Mouse (Mus musculus) myocyte (in vitro differentiated cells): ENCODE data around the gene Lsg1. TPM values are rescaled to one million over a fixed set of nuclear protein-coding genes. Genes with fewer than 3 reads are reported as not detected.

Source experiments
- H3K27me3 ChIP-seq: one replicate; pipeline ENCODE4 v1.6.1; 2011; ENCODE audit not compliant: control insufficient read depth, insufficient read depth, insufficient read length
- H3K36me3 ChIP-seq: one replicate; pipeline ENCODE4 v1.6.1; 2011; ENCODE audit not compliant: control insufficient read depth, insufficient read depth
- H3K4me2 ChIP-seq: one replicate; pipeline ENCODE4 v1.6.1; 2011; ENCODE audit warnings: low read depth, control low read depth
- H3K4me3 ChIP-seq: one replicate; pipeline ENCODE4 v1.5.1; 2011; ENCODE audit warnings: mild to moderate bottlenecking, control low read depth, moderate library complexity
- H3K79me2 ChIP-seq: one replicate; pipeline ENCODE4 v1.6.1; 2011; ENCODE audit not compliant: control insufficient read depth, insufficient read depth
- H3ac ChIP-seq: one replicate; pipeline ENCODE4 v1.6.1; 2011; ENCODE audit not compliant: control insufficient read depth, insufficient read length
- CEBPB ChIP-seq: IDR thresholded peaks from 2 replicates; pipeline ENCODE4 v1.6.1; 2011; ENCODE audit warnings: mild to moderate bottlenecking, moderate library complexity; ENCODE audit not compliant: poor library complexity, insufficient read depth, severe bottlenecking
- E2F4 ChIP-seq: IDR thresholded peaks from one replicate; pipeline ENCODE4 v1.6.1; 2011; ENCODE audit warnings: mild to moderate bottlenecking, control low read depth, moderate library complexity; ENCODE audit not compliant: insufficient read depth
- MAX ChIP-seq: IDR thresholded peaks from one replicate; pipeline ENCODE4 v1.6.1; 2011; ENCODE audit warnings: low read depth, mild to moderate bottlenecking, control low read depth
- MYOD1 ChIP-seq, 3 experiments: IDR thresholded peaks; one replicate each; pipeline ENCODE4 v1.6.1; 2011; ENCODE audit warnings: control low read depth in 2 of 3, low read depth in 2 of 3, mild to moderate bottlenecking in 2 of 3, moderate library complexity in 1 of 3; ENCODE audit not compliant: insufficient read length in 2 of 3, control insufficient read depth in 1 of 3
- MYOG ChIP-seq, 3 experiments: IDR thresholded peaks; one replicate each; pipeline ENCODE4 v1.6.1; 2011; ENCODE audit warnings: control low read depth in 2 of 3, low read depth in 2 of 3, mild to moderate bottlenecking in 2 of 3; ENCODE audit not compliant: insufficient read length in 2 of 3, control insufficient read depth in 1 of 3, insufficient read depth in 1 of 3
- POLR2A ChIP-seq: IDR thresholded peaks from one replicate; pipeline ENCODE4 v1.6.1; 2011; ENCODE audit warnings: low read depth, mild to moderate bottlenecking, control low read depth, moderate library complexity; ENCODE audit not compliant: insufficient read length
- POLR2AphosphoS2 ChIP-seq: IDR thresholded peaks from one replicate; pipeline ENCODE4 v1.6.1; 2011; ENCODE audit warnings: low read depth, control low read depth; ENCODE audit not compliant: insufficient read length
- REST ChIP-seq: IDR thresholded peaks from one replicate; pipeline ENCODE4 v1.6.1; 2011; ENCODE audit warnings: mild to moderate bottlenecking, control low read depth, moderate library complexity; ENCODE audit not compliant: insufficient read depth, insufficient read length
- SRF ChIP-seq: IDR thresholded peaks from one replicate; pipeline ENCODE4 v1.6.1; 2011; ENCODE audit warnings: low read depth; ENCODE audit not compliant: control insufficient read depth, insufficient read length
- TCF12 ChIP-seq: IDR thresholded peaks from one replicate; pipeline ENCODE4 v1.6.1; 2011; ENCODE audit warnings: mild to moderate bottlenecking, control low read depth; ENCODE audit not compliant: poor library complexity, insufficient read depth, severe bottlenecking
- TCF3 ChIP-seq: IDR thresholded peaks from one replicate; pipeline ENCODE4 v1.6.1; 2011; ENCODE audit warnings: low read depth, control low read depth; ENCODE audit not compliant: insufficient read length
- USF1 ChIP-seq: IDR thresholded peaks from one replicate; pipeline ENCODE4 v1.6.1; 2011; ENCODE audit warnings: low read depth, mild to moderate bottlenecking, control low read depth, moderate library complexity
- polyA plus RNA-seq: library from polyadenylated mRNA; unstranded; fragments of >200 nt; fragmentation: generic; extraction: Trizol; gene quantifications from one replicate; pipeline ENCODE4 v1.2.1, GENCODE M21; 2012; ENCODE audit warnings: missing spikeins

The Lsg1 gene
- polyA plus RNA-seq, 1 experiment, result 26.2 TPM

DNA sequence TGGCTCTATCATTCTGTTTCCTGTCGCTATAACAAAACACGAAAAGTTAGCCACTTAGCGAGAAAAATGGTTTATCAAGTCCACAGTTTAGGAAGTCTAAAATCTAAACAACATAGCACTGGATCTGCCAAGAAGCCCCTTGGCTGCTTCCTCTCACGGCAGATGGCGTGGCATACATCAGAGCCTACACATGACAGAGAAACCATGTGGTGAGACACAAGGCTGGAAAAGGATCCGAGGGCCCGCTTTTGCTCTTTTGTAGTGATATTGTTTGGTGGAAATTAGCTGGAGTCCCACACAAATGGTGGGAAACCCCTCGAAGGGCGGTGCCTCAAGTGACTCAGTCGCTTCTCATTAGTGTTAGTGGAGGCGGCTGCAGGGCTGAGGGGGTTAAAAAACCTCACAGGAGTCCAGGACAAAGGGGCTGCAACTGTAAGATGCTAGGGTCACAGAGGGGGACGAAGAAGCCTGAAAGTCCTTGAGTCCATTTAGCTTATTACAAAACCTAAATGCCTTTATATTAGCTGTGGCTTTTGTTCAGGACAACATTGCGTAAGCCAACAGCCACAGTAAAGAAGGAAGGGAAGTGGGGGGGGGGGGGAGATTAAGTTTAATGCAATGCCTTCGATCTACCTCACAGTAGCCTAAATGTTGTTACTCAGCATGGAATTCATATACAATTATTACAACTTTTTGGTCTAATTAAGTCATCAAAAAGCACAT is 8.6 kb upstream of the Lsg1 start:
- peaks cover 11% of the 10 kb centered on the region for H3K27me3 ChIP-seq
- H3K4me3 ChIP-seq, result no peak overlapping the region
- TF ChIP-seq CEBPB (peak; percentile 53; the same call in 1 of the 2 replicates), MYOD1 (IDR thresholded peaks at IDR 0.05; ENCODE audit: control insufficient read depth in 1 of 3, insufficient read length in 2 of 3, low read depth in 2 of 3) (no peak), TCF3 (no peak)
- no peaks in the 10 kb centered on the region for H3K36me3 ChIP-seq
- peak overlapping the region; percentile 93 for H3K4me2 ChIP-seq
- no peaks in the 10 kb centered on the region for H3K79me2 ChIP-seq
- H3ac ChIP-seq, result no peak overlapping the region

DNA sequence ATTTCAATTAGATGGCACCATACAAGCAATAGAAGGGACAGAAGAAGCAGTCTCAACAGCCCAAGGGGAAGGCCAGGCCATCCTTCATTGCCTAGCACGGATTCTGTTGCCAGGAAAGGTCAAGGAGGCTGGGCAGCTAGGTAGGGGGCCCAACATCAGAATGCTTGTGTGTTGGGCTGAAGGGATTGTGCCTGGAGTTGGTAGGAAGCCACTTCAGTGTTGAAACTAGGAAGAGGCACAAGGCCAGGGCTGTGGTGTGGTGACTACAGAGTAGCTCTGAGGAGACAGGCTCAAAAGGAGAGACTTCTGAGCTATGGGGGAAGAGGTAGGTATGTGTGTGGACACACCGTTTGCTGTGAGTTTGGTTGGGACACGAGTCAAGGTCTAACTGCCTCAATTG is 8.0 kb upstream of the Lsg1 start:
- H3K27me3 ChIP-seq, result peaks cover 4% of the 10 kb centered on the region
- H3K79me2 ChIP-seq, result no peaks in the 10 kb centered on the region
- H3K36me3 ChIP-seq, result no peaks in the 10 kb centered on the region
- H3K4me2 ChIP-seq, result no peak overlapping the region
- TF ChIP-seq MAX (no peak), MYOD1 (IDR thresholded peaks at IDR 0.05; ENCODE audit: control insufficient read depth in 1 of 3, insufficient read length in 2 of 3, low read depth in 2 of 3) (no peak), POLR2AphosphoS2 (no peak), POLR2A (no peak), USF1 (no peak), TCF3 (no peak), MYOG (IDR thresholded peaks at IDR 0.05; ENCODE audit: control insufficient read depth in 1 of 3, insufficient read depth in 1 of 3, insufficient read length in 2 of 3, low read depth in 2 of 3) (no peak), TCF12 (no peak), CEBPB (no peak), REST (no peak), E2F4 (no peak), SRF (no peak)
- no peak overlapping the region for H3ac ChIP-seq
- H3K4me3 ChIP-seq, result no peak overlapping the region

DNA sequence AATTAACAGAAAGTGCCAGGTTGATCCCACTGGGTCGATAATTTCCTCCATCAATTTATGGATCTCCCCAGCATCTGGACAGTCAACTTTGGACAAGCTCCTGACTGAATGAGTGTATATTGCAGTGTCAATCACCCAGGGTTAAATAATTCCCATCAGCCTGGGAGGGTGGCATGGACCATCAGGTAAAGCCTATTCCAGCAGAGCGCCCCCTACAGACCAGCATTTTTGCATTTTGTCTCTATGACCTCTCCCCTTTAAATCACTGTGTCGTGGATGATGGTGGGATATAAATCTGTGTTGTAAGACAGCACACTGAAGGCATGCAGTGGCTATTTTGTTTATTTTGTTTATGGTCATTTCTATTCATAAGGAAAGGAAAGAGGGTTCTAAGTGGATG is 4.6 kb upstream of the Lsg1 start:
- Histone ChIP-seq H3ac (no peak overlapping the region), H3K79me2 (peaks cover 4% of the 10 kb centered on the region), H3K4me2 (no peak overlapping the region), H3K36me3 (no peaks in the 10 kb centered on the region), H3K27me3 (peaks cover 4% of the 10 kb centered on the region), H3K4me3 (no peak overlapping the region)
- TF ChIP-seq USF1, result no peak
- no peak for TF ChIP-seq POLR2AphosphoS2
- TF ChIP-seq TCF3, result no peak
- no peak for TF ChIP-seq TCF12
- no peak for TF ChIP-seq SRF
- TF ChIP-seq E2F4, result no peak
- no peak for TF ChIP-seq MYOD1 (IDR thresholded peaks at IDR 0.05; ENCODE audit: control insufficient read depth in 1 of 3, insufficient read length in 2 of 3, low read depth in 2 of 3)
- no peak for TF ChIP-seq MAX
- no peak for TF ChIP-seq MYOG (IDR thresholded peaks at IDR 0.05; ENCODE audit: control insufficient read depth in 1 of 3, insufficient read depth in 1 of 3, insufficient read length in 2 of 3, low read depth in 2 of 3)
- no peak for TF ChIP-seq POLR2A
- TF ChIP-seq REST, result no peak
- TF ChIP-seq CEBPB, result no peak

DNA sequence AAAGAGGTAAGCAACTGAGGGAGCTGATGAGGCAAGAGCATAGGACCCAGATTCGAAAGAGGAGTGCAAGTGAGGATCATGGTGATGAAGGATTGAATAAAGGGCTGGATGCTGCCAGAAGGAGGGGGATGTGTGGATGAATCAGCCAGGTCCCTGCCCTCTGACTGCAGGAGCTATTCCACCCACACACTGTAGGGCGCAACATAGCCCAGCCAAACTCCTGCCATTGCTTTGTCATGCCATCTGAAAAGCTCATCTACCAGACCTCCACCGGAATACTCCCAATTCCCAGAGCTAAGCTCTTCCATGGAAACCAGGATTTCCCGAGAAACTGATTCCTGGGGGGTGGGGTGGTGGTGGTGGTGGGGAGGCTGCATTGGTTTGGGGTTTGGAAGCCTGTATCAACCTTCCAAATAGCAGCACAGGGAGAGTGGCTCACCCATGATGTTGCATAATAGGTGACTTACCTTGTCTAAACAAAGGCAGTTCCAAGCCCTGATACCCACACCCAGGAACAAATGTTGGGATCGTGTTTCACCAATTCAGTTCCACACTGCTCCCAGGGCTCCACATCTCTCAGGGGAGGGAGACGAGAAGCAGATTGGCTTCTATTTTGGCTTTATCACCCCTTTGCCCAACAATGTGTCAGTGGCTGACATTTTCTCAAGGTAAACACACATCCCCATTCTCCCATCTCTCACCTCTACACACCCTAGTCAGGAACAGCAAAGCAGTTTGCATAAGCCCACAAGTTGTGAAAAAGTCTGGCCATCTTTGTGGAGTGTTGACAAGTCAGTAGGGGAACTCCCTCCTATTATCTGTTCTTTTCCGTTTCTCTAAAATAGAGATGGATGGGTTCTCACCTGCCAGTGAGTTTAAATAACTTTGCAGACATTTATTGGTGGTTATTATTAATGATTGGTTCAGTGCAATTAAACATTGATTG is 3.1 kb upstream of the Lsg1 start:
- Histone ChIP-seq H3K27me3 (peaks cover 4% of the 10 kb centered on the region), H3ac (no peak overlapping the region), H3K4me3 (no peak overlapping the region), H3K36me3 (peaks cover 3% of the 10 kb centered on the region), H3K79me2 (peaks cover 18% of the 10 kb centered on the region), H3K4me2 (peak overlapping the region; percentile 55)
- TF ChIP-seq MYOG (IDR thresholded peaks at IDR 0.05; ENCODE audit: control insufficient read depth in 1 of 3, insufficient read depth in 1 of 3, insufficient read length in 2 of 3, low read depth in 2 of 3) (no peak), MYOD1 (IDR thresholded peaks at IDR 0.05; ENCODE audit: control insufficient read depth in 1 of 3, insufficient read length in 2 of 3, low read depth in 2 of 3) (no peak), USF1 (no peak), REST (no peak), TCF3 (no peak), TCF12 (no peak), SRF (no peak), MAX (no peak), CEBPB (no peak), POLR2A (no peak), E2F4 (no peak), POLR2AphosphoS2 (no peak)
